Mouse (Mus musculus) T-cell, adult 2 months (primary cell): ENCODE data around the gene Agfg2.
"Not testable (repeated sequence)": the region's sequence is repeated elsewhere in the genome, so short reads cannot be mapped to it uniquely, and the experiment has no call there.

ENCODE experiments used
- DNase-seq: peaks from one replicate; pipeline ENCODE4 v3.0.0; 2022; ENCODE audit warnings: low spot score

The Agfg2 gene

DNA sequence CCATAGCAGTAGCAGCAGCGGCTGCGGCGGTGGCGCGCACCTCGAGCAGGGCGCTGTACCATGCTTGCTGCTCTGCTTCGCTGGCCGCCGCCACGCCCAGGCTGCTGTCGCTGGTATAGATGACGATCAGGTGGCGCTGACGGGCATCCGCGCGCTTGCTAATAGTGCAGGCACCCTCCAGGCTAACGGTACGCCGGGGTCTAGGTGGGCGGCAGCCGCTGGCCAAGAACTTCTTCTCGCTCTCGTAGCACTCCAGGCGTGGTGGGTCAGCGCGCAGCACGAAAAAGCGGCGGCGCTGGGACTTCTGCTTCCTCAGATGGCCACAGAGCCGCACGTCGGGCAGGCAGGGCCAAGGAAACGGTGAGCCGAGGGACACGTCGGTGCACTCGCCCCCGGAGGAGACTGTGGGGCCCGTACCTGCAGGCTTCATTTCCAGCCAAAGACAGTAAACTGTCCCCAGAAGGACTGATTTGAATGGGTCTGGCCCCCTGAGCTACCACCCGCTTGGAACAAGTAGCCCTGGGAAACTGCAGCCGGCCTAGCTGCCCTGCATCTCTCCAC lies 39.4 kb downstream of the Agfg2 start:
- peak; percentile 44 for DNase-seq

DNA sequence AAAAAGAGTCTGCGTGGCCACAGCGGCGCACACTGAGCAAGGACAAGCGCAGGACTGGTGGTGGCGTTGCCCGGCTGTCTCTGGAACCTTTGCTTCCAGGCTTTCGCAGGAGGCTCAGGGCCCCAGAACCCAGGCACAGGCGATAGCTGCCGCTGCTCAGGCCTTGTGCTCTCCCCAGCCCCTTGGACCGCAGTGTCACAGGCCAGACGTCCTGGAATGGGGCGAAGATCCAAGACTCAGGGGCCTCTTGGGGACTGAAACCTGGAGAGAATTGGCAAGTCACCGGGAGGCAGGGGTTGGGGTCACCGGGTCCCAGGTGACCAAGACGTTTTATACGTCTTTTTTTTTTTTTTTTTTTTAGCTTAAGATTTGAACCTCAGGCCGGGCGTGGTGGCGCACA lies 40.0 kb downstream of the Agfg2 start:
- no peak for DNase-seq

DNA sequence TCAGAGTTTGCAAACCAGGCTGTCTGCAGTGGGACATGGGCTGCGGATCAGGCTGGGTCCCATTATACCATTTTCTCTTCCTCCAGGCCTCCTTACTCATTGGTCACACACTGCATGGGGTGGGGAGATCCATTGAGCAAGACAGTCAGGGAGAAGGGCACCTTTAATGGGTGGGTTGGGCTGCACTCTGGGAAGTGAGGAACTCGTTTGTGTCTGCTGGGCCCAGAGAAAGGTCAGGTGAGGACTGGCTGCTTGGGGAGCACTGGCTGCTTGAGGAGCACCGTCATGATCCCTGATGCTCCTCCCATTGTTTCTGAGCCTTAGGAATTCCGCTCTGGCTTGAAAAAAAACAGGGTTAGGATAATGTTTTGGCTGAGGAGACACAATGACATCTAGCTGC lies 41.6 kb downstream of the Agfg2 start:
- DNase-seq: no peak

DNA sequence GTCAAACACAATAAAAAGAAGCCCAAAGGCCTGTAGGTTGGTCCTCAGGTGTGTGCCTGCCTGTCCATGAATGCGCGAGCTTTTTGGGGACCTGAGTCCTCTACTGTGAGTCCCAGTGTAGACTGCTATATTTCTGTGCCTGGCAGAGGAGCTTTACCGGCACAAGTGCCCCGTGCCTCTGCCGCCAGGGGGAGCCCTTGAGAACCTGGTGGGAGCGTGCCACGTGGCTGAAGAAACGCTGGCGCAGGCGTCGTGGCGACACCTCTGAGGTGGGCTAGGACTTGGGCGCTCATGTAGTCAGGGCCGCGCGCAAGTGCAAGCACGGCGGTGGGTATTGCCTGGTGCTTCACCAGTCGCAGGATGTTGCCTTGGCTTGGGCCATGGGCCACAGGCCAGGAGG lies 43.5 kb downstream of the Agfg2 start, which contains the start of gene Sap25:
Gene Sap25, plus strand, starts transcription at position 281 of the 400 bp plus-strand sequence.
- peak; percentile 36 for DNase-seq

DNA sequence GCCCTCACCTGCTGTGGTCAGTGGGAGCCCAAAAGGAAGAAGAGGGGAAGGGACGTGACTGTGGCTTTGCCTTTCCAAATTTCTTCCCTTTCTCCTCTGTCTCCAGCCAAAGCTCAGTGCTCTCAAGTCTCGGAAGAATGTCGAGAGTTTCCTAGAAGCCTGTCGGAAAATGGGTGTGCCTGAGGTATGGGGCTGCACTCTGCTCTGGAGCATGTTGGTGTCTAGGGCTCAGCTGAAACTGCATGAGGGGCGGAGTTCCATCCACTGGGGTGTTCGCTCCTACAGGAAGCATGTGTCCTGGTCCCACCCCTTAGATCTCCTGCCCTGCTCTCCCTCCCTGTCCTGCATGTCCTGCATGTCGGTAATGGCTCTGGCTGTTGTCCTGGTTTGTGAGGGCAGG lies 45.1 kb downstream of the Agfg2 start:
- DNase-seq: no peak

DNA sequence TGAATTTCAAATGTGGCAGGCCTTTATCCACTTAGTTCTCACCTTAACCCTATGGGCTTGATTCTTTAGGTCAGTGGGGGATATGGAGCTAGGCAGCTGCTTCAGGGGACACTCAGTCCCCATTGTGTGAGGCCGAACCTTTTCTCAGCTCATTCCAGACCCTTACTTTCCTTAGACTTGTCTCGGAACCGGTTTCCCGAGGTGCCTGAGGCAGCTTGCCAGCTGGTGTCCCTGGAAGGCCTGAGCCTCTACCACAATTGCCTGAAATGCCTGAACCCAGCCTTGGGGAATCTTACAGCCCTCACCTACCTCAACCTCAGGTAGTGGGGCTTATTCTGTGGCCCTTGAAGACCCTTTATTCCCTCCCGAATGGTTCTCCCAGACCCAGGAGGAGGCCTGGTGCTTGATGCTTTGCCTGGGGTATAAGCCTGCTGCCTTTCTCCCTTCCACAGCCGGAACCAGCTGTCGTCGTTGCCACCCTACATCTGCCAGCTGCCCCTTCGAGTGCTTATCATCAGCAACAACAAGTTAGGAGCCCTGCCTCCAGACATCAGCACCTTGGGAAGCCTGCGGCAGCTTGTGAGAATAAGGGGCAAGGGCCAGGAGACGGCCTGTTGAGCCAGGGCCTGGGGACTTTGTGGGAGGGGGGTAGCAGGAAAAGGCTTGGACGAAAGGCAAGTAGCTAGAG lies 51.0 kb downstream of the Agfg2 start:
- no peak for DNase-seq

DNA sequence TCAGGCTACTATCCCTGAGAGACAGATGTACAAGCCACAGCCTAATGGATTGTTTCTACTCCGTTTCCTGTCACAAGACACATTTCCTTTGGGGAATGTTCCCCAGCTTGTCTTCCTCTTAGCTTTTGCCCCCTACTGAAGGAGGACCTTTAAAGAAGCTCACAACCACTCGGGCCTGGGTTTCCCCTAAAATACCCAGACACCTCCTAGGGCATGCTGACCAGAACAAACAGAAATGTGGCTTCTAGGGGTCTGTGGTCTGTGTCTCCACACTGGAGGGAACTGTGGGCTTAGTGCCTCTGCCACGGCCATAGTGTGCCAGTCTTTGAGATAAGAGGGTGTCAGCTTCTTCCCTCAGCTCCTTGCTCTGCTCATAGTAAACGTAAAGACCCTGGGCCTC lies 52.9 kb downstream of the Agfg2 start:
- DNase-seq: peak; percentile 47

DNA sequence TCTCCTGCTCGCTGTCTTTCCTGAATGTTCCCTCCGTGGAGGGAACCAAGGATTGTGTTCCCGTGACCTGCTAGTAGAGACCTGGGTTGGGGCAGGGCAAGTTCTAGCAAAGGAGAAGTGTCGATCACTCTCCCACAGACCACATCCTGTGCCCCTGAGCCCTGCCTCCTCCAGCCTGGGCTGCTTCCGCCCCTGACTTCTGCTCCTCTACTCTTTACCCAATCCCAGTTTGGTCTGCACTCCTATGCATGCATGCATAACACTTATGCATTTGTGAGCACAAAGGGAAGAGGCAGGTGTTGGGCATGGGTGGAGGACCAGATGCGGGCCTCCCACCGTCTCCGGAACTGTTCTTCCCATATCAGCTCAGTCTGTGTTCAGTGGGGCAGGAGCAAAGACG lies 53.4 kb downstream of the Agfg2 start:
- DNase-seq: peak; percentile 88

DNA sequence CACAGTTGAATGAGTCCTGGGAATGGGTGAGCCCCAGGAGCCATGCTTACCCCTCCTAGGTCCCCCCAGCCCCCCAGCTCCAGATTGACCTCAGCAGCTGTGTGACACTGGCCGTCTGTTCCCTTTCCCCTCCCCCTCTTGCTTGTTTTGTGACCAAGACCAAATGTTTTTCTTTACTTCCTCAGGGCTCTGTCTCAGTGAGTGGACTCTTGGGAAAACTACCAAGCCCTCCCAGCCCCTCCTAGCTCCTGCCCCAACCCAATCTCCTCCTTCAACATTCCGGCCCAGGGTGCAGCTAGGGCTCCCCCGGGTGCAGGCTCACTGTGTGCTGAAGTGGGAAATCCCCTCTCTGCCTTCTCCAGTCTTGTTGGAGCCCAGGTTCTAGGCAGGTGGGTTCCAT lies 53.9 kb downstream of the Agfg2 start:
- DNase-seq: no peak

DNA sequence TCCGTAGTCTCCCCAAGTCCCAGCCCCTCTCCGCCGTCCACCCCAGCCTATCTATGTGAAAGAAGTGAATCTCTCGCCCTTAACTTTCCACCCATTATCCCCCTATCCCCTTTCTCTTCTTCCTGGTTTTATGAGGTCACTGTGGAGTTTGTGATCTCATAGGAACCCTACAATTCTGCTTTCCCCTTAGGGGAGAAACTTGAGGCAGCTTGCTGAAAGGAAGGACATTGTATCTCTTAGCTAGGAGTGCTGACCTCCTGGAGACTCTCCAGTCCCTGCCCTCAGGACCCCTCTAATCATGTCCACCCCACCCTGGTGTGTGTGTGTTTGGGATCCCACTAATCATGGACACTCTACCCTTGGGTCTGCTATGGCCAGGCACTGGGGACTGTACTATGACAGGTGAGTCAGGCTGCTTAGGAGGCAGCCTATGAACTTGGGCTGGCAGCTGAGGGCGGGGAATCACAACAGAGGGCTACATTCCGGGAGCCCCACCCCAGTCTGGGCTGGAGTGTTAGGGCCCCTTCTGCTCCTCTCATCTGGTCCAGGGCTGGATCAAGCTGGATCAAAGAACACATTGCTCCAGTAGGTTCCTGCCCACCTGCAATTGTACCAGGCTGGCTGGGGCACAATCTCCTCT lies 54.5 kb downstream of the Agfg2 start:
- peak; percentile 32 for DNase-seq

DNA sequence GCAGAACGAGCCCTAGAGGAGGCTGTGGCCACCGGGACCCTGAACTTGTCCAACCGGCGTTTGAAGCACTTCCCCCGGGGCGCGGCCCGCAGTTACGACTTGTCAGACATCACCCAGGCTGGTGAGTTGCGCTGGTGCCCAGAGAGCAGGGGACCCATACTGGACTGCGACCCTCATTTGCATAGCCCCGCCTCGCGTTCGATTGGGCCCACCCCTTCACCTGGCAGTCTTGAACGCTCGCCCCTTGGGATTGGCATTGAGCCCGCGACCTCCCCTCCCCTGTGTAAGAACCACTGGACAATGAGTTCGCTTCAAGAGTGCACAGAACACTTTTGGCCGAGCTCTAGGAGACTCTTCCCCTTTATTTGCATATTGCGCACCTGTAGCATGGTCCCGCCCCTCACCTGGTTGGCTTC lies 55.2 kb downstream of the Agfg2 start:
- DNase-seq: no peak

DNA sequence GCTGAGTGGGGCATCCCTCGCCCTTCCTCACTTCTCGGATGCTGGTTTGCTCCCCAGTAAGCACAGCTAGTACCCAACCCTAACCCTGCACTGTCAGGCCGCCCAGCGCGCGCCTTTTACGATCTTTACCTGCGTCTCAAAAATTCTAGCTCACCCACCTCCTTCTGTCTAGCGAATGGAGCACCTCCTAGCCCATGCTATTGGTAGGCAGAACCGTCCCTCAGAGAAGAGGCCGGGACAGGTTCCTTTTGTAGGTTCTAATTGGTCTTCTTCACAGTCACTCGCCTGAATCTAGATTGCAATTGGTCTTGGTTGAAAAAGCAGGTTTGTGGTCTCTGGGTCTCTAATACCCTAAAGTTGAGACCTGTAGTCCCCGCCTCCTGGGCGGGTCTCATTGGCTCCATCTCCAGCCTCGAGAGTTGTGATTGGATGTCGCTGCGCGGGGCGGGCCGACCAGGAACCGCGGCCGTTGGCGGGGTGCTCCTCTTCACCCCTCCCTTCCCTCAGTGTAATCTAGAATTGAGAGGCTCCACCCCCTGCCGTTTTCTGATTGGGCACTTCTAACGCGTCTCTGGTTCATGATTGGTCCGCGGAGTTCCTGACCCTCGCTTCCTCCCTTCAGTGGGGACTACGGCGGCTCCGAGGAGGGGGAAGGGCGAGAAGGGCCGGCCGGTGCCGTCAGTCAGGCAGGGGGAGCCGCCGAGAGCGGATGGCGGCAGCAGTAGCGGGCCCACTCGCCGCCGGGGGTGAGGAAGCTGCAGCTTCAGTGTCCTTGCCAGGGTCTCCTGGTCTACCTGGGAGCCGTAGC lies 55.8 kb downstream of the Agfg2 start, which contains the start of the genes Fbxo24, Lrch4 and Gm20605:
Gene Fbxo24, minus strand, starts transcription at position 505 of the 808 bp plus-strand sequence.
Gene Lrch4, plus strand, starts transcription at position 624 of the 808 bp plus-strand sequence.
Gene Gm20605, plus strand, starts transcription at position 678 of the 808 bp plus-strand sequence.
- peak; percentile 100 for DNase-seq

DNA sequence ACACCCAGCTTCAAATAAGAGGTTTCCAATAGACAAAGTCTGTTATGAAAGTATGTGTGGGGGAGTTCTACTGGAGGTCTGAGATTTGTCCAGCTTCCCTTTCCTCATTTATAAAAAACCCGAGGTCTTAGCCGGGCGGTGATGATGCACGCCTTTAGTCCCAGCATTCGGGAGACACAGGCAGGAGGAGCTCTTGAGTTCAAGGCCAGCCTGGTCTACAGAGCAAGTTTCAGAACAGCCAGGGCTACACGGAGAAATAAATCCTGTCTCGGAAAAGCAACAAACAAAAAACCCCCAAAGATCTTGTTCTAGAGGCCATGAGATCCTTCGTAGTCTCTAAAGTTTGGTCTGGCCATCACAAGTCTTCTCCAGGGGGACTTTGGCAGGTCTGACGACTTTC lies 56.5 kb downstream of the Agfg2 start:
- DNase-seq: no peak

DNA sequence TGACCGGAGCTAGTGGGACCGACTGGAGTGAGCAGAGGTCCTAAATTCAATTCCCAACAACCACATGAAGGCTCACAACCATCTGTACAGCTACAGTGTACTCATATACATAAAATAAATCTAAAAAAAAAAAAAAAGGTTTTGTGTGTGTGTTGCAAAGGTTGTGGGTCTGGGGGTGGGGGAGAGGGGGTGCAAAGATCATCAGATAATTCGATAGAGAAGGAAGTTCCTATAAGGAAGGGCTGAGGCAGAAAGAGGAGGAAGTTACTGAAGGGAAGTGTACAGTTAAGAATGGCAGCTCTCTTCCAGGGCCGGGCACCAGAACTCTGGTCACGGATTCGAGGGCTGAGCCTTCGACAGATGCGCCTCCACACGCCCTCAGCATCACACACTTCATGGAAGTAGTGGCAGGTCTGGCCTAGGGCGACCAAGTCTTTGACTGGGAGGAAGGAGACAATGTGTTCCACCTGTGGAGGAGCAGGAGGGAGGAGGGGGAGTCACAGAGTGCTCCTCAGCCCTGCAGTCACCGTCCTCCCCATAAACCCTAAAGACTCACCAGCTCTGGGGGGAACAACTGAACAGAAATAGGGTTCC lies 60.5 kb downstream of the Agfg2 start:
- DNase-seq: no peak

DNA sequence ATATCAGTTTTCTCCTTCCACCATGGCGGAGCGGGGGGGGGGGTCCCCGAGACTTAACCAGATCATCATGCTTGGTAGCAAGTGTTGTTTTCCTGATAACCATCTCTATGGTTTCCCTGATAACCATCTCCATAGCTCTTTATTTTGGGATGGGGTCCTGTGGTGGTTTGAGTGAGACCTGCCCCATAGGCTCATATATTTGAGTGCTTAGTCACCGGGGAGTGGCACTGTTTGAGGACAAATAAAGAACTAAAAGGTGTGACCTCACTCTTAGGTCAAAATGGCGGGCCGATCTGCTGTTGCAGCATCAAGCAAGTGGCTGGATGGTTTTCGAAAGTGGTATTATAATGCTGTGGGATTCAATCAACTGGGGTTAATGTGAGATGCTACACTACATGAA lies 69.2 kb downstream of the Agfg2 start:
- no peak for DNase-seq

DNA sequence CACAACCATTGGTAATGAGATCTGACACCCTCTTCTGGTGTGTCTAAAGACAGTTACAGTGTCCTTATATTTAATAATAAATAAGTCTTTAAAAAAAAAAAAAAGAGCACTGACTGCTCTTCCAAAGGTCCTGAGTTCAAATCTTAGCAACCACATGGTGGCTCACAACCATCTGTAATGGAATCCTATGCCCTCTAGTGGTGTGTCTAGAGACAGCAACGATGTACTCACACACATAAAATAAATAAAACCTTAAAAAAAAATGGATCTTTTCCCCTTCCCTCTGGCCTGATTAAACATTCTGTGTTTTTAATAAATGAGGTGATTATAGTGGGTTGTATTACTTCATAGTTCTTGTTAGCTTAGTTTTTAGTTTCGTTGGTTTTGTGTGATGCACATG lies 69.6 kb downstream of the Agfg2 start:
- not testable (repeated sequence) for DNase-seq

DNA sequence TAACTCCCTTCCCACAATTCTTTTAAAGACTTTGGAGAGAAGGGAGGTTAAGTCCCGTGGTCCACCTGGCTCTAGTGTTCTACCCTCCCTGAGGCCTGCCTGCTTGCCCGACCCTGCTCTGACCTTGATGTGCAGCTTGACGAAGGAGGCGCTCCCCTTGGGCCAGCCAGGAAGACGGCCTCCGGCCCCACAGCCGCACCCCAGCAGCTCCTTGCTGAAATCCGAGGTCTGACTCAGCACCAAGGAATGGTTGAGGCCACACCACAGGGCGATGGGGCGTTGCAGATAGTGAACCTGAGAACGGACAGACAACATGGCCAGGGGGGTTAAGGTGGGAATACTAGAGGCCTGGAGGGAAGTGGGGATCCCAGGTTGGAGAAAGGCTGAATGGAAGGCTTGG lies 71.0 kb downstream of the Agfg2 start, which contains the start of gene Pcolce:
Gene Pcolce, minus strand, starts transcription at position 235 of the 400 bp plus-strand sequence.
- no peak for DNase-seq

DNA sequence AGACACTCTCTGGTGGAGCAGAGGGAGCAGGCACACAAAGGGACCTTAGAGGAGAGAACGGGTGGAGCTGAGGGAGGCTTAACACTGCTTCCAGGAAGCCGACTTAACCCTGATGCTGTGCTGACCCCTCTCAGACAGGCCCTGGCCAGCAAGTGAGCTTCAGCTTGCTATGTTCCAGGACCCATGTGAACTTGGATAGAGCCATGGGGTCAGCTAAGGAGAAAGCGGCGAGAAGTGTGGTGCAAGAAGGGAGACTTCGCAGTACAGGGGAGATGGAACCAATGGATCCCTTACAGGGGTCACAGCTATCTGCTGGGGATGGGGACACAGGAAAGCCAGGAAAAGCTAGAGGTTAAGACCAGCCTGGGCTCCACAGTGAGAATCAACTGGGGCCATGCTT lies 71.5 kb downstream of the Agfg2 start:
- DNase-seq: no peak

DNA sequence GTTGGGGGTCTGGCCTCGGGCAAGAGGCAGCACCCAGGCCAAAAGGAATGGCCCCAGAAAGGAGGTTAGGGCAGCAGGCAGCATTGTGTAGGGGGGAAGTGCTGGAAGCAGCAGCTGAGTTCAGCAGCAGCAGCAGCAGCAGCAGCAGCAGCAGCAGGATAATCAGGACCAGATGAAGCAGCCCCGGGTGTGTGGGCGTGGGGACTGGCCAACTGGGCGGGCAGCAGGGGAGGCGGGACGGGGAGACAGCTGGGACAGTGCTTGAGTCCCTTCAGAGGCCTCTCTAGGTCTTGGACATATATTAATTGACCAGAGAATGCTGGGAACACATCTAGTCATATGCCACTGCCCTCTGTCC lies 73.3 kb downstream of the Agfg2 start:
- no peak for DNase-seq

DNA sequence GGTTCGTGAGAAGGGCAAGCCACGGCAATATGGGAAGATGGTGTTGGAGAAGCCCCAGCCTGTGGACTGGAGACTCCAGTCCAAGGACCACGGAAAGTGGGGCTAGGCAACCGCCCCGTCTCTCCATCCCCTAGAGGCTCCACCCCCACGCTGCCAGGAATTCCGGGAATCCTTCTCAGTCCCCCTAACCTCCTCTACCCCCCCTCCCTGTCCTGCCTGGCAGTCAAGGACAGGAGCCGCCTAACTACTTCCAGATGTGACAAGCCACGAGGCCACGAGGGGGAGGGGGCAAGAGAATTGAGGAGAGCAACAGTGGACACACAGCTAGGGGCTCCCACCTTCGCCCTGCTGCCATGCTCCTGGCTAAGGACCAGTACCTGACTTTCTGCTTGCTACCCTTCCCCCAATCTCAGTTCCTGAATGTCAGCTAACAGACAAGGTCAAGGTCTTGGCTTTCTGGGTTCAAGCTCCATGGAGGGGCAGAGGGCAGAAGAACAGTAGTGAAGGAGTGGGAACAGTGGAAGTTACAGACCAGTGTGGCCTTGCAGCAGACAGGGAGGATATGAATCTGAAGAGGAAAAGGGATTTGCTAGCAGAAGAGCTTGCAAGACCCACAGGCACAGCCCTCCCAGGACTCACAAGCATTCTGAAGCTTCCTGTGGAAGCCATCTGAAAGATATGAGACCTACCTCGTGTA lies 73.8 kb downstream of the Agfg2 start:
- no peak for DNase-seq

DNA sequence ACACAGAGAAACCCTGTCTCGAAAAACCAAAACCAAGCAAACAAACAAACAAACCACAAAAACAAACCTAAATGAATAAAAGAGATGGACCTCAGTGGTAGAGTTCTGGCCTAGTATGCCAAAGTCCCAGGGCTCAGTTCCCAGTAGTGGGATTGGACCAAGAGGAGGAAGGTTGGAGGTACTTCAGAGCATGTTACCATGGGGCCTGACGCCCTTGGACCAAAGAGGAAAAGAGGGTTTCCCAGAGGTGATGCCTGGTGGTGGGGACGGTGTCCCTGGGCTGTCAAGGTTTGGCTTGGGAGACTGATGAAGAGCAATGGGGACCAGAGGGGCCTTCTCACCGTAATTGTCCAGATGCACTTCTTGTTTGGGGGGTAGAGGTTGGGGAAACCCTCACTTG lies 74.5 kb downstream of the Agfg2 start:
- DNase-seq: no peak
